Mouse (Mus musculus) cerebellum, adult 8-10 months (tissue): ENCODE measurements around the gene Gcnt2.
"Not testable (repeated sequence)": the region's sequence is repeated elsewhere in the genome, so short reads cannot be mapped to it uniquely, and the experiment has no call there.

Experiments
- DNase-seq: peaks from one replicate; pipeline ENCODE4 v3.0.0; 2022

Gcnt2 gene

DNA sequence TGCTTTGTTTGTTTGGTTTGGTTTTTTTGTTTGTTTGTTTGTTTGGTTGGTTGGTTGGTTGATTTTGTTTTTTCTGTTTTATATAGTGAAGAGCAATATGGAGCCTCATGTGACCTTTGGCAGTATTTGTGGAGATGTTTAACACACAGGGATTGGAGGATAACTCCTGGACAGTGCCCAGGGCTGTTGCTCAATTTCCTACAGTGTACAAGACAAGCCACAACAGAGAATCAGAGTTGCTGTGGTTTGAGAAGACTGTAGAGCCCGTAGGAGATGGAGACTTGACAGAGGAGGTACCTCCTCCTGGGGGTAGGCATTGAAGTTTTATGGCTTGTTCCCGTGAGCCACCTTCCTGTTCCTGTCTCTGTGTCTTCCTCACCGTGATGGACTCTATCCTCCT is 87.0 kb downstream of the Gcnt2 start:
- no peak for DNase-seq

DNA sequence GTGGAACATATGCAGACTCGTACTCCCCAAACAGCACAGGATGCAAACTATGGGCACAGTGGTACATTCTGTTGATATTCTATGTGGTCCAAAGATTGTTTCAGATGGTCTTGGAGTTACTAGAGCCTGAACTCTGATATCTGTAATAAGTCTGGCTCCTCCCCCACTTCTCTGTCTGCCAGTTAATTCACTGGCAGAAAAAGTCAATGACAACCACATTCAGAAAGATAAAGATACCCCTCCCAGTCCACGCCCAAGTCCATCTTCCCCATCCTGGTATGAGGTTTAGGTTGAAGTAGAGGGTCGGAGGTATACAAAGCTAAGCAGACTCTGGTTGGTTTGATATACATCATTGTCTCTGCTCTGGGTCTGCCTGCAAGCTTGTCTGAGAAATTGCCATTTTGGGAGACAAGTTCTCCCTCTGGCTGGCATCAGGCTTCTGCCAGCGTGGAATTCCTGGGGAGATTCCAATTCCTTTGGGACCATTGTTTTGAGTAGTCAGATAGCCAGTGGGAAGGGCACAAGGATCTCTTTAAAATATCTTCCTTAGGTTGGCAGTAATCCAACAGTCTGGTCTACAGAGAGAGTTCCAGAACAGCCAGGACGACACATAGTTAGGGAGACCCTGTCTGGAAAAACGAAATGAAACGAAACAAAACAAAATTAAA is 88.1 kb downstream of the Gcnt2 start:
- no peak for DNase-seq

DNA sequence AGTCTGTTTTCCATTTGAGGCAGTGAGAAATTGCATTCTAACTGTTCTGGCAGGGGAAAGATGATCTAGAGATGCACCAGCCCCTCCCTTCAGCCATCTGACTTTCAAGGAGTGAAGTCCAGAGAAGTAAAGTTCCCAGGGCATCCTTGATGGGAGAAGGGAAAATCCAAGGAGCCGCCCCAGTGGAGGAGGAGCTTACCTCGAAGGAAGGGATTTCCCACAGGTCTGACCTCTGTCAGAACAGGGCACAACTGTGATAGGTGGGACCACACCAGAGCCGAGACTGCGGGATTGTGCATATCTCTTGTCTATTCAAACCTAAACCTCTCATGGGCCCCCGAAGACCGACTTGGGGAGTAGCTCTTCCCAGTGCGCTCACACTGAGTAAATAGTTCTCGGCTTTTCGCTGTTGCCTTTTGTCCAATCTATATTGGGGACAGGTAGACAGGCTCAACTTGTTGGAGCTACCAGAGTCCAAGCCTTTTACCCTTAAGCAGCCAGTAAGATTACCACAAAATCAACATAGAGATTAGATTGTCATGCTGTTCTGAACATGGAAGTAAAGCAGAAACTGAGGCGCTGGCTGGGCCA is 91.9 kb downstream of the Gcnt2 start:
- no peak for DNase-seq

DNA sequence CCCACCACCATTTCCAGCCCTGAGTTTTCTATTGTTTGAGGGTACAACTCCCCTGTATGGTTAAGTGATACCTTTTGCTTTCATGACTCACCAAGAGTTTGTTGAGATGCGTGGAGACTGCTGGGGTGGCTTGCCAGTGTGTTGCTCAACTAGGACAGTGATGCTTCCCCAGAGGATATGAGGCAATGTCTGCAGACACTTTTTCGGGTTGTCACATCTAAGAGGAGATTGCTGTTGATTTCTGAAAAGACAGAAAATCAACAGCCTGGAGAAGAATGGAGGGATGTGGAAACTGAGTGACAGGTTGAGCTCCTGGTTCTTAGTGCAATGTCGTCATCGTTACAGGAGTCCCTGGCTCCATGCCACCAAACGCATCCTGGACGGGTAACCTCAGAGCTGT is 93.7 kb downstream of the Gcnt2 start:
- no peak for DNase-seq

DNA sequence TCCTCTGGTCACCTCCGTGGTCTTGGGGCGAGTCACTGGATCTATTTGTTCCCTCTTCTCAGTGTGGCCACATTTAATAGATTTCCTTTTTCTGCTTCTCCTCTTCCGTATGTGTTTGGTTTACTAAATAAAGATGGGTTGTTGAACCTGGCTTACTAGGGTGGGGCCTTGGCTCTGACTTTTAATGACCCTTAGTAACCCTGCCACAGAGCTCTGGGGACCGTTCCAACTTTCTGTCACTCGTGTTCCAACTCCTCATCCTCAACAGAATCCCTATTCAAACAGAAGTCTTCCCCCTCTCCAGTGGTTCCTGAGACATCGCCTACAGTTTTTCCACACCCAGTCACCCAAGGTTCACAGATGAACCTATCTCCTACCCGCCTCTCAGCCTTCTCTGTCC is 96.2 kb downstream of the Gcnt2 start:
- no peak for DNase-seq

DNA sequence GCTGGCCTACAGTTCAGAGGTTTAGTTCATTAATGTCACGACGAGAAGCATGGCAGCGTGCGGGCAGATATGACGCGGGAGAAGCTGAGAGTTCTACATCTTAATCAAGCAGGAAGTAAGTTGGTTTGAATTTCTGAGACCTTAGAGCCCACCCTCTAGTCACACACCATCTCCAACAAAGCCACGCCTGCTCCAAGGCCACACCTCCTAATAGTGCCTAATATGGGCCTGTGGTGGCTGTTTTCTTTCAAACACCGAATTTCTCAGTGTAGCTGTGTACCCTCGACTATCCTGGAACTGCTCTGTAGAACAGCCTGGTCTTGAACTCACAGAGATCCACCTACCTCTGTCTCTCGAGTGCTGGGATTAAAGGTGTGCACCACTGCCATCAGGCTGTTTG is 108.1 kb downstream of the Gcnt2 start:
- DNase-seq: no peak

DNA sequence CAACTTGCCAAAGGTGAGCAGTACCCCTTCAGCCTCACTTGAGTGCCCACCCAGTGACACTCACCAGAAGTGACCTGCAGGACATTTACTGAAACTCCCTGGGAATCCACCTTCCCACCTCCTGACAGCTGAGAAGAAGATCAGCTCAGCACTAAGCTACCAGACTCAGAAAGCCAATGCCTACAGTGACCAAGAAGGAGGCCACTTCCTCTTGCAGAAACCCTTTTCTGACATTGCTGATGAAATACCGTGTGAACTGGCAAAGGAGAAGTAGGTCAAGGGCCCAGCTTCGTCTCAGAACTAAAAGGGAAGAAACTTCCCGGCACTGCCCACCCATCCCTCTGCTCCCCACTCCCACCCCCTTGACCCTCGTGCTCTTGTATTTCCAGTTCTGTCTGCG is 109.0 kb downstream of the Gcnt2 start:
- no peak for DNase-seq

DNA sequence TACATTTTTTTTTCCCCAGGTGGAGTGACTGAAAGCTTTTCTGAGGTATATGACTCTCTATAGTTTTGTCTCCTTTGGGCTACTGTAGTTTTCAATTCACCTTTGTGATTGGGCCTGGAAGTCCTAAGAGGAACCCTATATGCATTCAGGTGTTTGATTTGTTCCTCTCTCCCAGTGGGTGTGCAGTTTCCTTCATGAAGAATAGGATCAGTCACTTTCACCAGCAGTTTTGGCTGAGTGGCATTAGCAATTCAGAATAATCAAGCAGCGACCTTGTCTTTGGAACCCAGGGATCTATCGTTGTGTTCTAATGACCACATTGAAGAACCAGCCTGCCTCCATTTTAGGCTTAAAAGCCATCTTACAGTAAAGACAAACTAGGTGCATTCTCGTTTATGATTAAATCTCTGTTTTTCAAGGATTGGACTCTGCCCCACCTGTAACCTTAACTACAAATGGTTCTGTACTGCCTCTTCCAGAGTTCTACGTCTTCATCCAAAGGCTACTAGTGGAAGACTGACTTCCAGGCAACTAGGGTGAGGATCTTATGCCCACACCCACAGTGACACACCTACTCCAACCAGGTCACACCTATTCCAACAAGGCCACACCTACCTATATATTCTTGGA is 110.3 kb downstream of the Gcnt2 start:
- no peak for DNase-seq

DNA sequence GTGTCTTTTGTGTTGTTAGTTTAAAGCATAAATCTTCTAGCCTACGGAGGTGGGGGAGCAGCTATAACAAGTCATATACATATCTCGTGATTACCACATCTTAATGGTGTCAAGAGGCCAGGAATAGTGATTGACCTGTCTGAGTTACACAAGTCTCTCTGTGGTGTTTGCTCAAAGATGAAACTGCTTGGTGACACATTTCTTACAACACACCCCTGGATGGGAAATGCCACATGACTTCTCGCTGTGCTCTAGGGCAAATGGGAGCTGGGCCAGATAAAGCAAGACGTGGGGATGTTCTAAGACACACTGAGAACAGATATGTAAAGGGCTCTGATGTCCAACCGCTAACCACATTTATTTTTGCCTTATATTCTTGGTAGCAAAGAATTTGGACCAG is 111.7 kb downstream of the Gcnt2 start:
- DNase-seq: no peak

DNA sequence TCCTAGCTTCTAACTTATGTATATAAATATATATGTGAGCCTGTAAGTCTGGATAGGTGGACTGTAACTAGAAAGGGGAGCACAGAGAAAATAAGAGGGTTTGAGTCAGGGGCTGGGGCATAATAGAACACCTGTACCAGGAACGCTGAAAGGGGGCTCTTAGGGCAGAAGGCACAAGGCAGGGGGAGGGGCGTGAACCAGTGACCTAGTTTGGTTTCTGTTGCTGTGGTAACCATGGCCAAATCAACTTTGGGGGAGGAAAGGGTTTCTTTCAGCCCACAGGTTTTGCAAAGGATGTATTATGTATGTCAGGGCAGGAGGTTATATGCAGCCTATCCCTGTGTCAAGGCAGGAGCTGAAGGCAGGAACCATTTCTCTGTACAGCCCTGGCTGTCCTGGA is 112.3 kb downstream of the Gcnt2 start:
- DNase-seq: no peak

DNA sequence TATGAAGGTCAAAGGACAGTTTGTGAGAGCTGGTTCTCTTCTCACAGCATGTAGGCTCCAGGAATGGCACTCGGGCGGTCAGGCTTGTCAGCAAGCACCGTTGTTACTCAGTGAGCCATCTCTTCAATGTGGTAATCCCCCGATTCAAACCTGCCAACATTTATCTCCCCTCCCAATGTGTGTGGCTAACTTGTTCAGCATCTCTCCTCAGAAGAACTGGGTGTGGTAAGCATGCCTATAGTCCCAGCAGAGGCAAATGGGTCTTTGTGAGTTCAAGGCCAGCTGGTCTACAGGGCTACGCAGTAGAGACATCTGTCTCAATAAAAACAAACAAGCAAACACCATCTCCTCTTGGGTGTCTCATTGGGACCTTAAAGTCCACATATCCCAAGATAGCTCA is 113.4 kb downstream of the Gcnt2 start:
- DNase-seq: no peak

DNA sequence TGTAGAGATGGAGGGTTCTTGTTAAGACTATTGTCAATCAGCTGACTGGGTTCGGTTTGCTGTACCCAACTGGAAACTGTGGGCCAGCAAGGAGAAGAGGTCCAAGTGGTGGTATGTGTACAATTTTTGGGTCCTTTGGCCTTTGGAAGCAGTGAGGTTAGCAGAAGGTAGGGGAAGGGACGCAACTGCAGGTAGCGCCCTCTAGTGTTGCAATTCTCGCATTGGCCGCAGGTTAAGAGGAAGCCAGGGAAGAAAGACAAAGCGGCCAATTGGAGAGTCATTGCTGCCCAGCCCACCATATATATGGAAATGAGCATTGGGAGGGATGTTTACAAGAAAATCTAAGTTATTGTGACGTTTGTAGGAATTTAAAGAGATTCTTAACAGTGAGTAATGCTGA is 118.1 kb downstream of the Gcnt2 start:
- no peak for DNase-seq

DNA sequence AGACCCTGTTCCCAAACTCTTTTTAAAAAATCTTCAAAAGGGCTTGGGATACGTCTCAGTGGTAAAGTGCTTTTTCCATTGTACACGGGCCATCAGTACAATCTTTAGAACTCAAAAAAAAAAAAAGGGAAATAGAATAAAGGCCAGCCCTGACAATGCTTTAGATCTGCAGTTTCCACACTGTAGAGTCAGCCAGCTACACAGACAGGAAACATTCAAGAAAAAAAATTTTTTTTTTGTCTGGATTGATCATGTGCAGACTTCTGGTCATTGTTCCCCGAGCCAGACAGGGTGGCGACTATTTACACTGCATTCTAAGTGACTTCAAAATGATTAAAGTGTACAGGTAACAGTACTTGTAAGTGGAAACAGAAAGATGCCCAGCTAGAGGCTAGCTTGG is 119.1 kb downstream of the Gcnt2 start:
- DNase-seq: no peak

DNA sequence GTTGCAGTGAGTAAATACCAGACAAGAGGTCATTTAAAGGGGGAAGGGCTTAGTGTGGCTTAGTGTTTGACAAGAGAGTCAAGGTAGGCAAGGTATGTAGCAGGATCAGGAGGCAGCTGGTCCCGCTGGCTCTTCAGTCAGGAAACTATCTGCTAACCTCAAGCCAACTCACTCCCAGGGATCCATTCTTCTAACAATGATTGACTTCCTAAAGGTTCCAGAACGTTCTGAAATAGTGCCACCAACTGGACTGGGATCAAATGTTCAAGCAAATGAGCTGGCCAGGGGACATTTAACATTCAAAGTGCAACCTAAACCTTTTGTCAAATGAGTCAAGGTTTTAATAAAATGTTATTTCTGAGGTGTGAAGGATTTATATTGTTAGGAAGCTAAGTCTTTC is 119.8 kb downstream of the Gcnt2 start:
- no peak for DNase-seq

DNA sequence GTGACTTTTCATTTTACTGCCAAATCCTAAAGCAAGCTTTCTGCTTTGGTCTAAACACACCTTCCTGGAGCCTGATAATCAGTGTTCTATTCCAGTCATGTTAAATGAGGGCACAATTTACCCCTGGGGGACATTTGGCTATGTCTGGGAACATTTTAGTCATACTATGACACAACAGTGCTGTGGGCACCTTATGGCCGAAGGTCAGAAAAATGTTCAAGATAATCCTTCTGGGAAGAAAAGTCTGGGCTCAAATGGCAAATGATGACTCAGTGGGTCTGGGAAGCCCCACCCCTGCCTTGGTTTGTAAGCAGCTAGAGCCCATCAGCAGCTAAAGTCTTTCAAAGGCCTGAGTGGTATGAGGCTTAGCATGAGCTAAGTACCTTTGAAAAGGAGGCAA is 123.2 kb downstream of the Gcnt2 start:
- no peak for DNase-seq

DNA sequence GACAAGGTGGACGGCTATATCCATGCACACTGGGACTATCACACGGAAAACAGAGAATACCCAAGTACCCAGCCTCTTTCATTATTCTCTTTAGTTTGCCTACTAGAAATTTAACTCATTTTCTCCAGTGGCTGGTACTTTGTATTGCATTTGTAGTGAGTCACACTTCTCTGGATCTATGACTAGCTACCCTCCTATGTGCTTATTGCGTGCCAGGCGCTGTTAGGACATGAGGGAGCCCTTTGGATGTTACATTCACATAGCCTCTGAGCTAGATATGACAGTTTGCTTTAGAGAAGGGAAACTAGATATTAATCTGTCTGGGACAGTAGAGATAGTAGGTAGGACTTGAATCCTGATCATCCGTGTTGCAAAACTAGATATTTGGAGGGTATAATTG is 126.5 kb downstream of the Gcnt2 start:
- DNase-seq: no peak

DNA sequence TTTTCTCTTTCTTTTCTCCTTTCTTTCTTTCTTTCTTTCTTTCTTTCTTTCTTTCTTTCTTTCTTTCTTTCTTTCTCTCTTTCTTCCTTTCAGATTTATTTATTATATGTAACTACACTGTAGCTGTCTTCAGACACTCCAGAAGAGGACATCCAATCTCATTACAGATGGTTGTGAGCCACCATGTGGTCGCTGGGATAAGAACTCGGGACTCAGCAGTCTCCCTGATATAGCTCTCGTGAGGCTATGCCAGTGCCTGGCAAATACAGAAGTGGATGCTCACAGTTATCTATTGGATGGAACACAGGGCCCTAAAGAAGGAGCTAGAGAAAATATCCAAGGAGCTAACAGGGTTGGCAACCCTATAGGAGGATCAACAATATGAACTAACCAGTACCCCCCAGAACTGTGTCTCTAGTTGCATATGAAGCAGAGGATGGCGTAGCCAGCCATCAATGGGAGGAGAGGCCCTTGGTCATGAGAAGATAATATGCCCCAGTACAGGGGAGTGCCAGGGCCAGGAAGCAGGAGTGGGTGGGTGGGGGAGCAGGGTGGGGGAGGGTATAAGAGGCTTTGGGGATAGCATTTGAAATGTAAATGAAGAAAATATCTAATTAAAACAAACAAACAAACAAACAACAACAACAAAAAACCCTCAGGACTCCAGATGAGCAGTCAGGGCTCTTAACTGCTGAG is 128.2 kb downstream of the Gcnt2 start:
- not testable (repeated sequence) for DNase-seq

DNA sequence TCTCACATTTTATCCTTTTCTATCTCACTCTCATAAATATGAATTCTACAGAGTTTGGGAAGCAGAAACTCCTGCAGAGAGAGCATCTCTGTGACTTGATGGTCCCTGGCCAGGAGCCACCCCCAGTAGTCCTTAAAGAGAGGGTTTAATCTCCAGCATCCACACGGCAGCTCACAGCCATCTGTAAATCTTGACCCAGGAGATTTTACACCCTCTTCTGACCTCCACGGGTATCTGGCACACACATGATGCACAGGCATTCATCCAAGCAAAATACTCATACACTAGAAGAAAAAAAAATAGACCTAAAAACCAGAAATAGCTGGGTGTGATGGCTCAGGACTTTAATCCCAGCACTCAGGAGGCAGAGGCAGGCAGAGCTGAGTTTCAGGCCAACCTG is 128.9 kb downstream of the Gcnt2 start:
- no peak for DNase-seq

DNA sequence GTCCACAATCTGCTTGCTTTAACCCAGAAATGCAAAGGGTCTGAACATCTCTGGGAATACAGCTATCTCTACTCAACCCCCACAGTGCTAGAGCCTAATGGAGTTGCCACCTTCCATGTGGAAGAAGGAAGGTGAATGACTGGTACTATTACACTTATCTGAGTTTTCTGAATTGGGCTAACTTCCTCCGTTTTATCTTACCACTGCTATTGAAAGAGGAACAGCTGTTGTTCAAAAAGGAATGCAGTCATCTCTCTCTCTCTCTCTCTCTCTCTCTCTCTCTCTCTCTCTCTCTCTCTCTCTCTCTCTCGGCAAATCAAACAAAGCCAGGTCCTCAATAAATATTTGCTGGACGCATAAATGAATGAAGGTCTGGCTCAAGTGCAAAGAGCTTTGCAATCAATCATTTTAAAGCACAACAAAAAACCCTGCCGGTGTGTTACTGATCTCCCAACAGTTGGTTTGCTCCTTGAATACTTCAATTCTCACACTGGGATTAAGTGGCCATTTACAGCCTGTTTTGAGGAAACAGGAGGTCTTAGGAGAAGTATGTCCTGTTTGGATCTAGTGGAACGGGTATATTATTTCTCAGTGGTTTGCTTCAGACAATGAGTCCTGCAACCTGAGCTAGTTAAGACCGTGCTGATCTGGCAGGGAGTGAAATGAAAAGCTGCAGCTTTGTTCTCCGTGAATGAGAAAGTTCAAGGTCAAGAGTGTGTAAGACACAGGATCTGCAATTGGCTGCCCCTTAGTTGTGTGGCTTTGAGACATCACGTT is 135.1 kb downstream of the Gcnt2 start:
- DNase-seq: no peak

DNA sequence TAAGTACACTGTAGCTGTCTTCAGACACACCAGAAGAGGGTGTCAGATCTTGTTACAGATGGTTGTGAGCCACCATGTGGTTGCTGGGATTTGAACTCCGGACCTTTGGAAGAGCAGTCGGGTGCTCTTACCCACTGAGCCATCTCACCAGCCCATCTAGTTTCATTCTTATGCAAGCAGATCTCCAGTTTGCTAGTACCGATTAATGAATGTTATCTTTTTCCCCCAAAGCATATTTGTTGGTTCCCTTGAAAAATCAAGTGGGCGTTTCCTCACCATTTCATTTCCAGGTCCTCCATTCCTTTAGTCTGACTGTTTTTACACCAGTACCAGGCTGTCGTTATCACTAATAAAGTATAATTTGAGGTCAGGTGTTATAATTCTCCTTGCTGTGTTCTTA is 139.0 kb downstream of the Gcnt2 start:
- not testable (repeated sequence) for DNase-seq

DNA sequence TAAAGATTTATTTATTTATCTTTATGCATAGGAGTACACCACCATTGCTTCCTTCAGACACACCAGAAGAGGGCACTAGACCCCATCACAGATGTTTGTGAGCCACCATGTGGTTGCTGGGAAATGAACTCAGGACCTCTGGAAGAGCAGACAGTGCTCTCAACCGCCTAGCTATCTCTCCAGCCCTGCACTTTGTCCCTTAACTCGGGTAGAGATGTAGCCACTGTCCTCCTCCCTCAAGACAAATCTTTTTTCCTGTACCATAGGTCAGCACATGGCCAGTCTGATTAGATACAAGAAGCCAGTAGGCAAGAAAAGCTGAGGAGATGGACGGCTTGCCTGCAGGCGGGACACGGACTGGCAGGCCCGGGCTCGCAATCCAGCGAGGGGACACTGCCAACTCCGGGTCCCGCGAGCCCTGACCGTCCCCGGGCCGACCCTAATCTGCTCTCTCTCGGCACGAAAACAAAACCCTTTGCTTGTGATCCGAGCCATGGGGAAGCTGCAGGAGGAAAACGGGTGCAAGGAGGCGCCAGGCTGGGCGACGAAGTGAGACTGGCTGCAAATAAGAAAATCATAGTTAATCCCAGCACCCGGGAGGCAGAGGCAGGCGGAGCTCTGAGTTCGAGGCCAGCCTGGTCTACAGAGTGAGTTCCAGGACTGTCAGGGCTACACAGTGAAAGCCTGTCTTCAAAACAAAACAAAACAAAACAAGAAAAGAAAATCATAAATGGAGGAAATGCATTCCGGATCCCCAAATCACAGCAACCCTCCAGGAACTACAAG is 140.8 kb downstream of the Gcnt2 start:
- peak; percentile 16 for DNase-seq

DNA sequence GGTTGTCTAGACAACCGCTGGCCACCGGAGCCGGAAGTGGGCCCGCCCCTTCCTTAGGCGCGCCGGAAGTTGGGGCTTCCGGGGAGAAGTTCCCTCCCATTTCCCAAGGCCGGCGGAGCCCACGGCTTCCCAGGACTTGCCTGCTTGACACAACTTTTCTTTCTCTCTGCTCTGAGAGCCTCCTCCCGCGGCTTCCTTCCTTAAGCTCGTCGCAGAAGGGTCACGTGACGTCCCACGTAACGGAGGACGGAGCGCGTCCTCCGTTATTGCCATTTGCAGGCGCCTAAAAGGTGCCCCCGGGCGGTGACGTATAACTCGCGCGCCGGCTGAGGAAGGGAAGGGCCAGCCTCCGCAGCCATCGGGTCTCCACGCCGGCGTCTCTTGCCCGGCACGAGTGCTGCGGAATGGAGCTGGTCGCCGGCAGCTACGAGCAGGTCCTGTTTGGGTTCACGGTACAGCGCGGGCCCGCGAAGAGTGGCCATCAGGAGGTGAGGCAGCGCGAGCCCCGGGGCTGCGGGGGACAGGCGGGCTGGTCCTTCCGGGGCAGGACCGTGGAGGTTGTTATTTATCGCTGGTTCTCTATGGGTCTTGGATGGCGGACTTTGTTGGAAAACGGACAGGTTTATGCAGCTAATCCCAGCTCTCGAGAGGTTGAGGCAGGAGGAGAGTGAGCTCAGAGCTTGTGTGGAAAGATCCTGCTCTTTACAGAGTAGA is 141.5 kb downstream of the Gcnt2 start, which contains the start of gene Pak1ip1:
TSS of gene Pak1ip1 (plus strand) at position 98 of the 714 bp plus-strand sequence.
- peak; percentile 93 for DNase-seq
